Mouse (Mus musculus) CH12.LX (cell line): ENCODE measurements at regions not wholly inside any gene's neighbourhood (a gene's known extent, or its start where the extent isn't known, plus 50 kb on each side); places are given as distances from the start of the nearest gene placed in this dataset.
A peak's percentile ranks its signal among the peaks of the same experiment; 100 is the strongest.

Experiments used
- DNase-seq: peaks from one replicate; pipeline ENCODE4 v3.0.0-alpha.2; 2013; ENCODE audit errors: extremely low read depth
- H3K27ac ChIP-seq: 2 replicates; pipeline ENCODE4 v1.5.1; 2012; ENCODE audit warnings: low read depth, mild to moderate bottlenecking, control low read depth, moderate library complexity; ENCODE audit not compliant: insufficient read depth
- H3K27me3 ChIP-seq: replicated peaks from 2 replicates; pipeline ENCODE3; 2012; ENCODE audit warnings: inconsistent platforms
- H3K36me3 ChIP-seq, 2 experiments: replicated peaks in 1 of 2; 2 replicates each; pipeline versions ENCODE3 to v1.6.1; 2012; ENCODE audit warnings: inconsistent platforms in 1 of 2, low read length in 1 of 2, mild to moderate bottlenecking in 1 of 2, mixed read lengths in 1 of 2, moderate library complexity in 1 of 2; ENCODE audit not compliant: control insufficient read depth in 1 of 2, insufficient read depth in 1 of 2
- H3K4me1 ChIP-seq, 2 experiments: 2 replicates each; pipeline ENCODE4 v1.6.1; 2012; ENCODE audit warnings: inconsistent platforms in 1 of 2, moderate library complexity in 1 of 2; ENCODE audit not compliant: insufficient read depth in 2 of 2, control insufficient read depth in 1 of 2
- H3K4me2 ChIP-seq: 2 replicates; pipeline ENCODE4 v1.6.1; 2012; ENCODE audit warnings: low read depth, mild to moderate bottlenecking, control low read depth; ENCODE audit not compliant: poor library complexity, insufficient read depth, severe bottlenecking
- H3K4me3 ChIP-seq, 3 experiments: fragments of 150-350 bp in 1 of 3; sonication (generic) in 1 of 3; replicated peaks in 1 of 3; 2 replicates each; pipeline versions ENCODE3 to v1.5.1; 2011 to 2012; ENCODE audit warnings: low read depth in 2 of 3, low read length in 2 of 3, mild to moderate bottlenecking in 2 of 3, moderate library complexity in 2 of 3, control low read depth in 1 of 3, improper control_type of control experiment in 1 of 3, inconsistent platforms in 1 of 3, mixed read lengths in 1 of 3; ENCODE audit not compliant: poor library complexity in 1 of 3
- H3K79me2 ChIP-seq: replicated peaks from 2 replicates; pipeline ENCODE4 v1.6.1; 2012; ENCODE audit warnings: mild to moderate bottlenecking, moderate library complexity; ENCODE audit not compliant: control insufficient read depth, poor library complexity, insufficient read depth, severe bottlenecking; ENCODE audit errors: extremely low read depth
- H3K9ac ChIP-seq: 2 replicates; pipeline ENCODE4 v1.6.1; 2012; ENCODE audit warnings: low read depth, mild to moderate bottlenecking, control low read depth, moderate library complexity; ENCODE audit not compliant: insufficient read depth
- H3K9me3 ChIP-seq: replicated peaks from 2 replicates; pipeline ENCODE3; 2012; ENCODE audit warnings: low read length, inconsistent platforms, mixed read lengths
- CTCF ChIP-seq, 2 experiments: IDR thresholded peaks in 1 of 2; conservative IDR thresholded peaks in 1 of 2; 2 replicates each; pipeline ENCODE4 v1.5.1; 2011 to 2012; ENCODE audit warnings: low read depth in 2 of 2, low read length in 2 of 2, improper control_type of control experiment in 1 of 2, inconsistent platforms in 1 of 2, mild to moderate bottlenecking in 1 of 2, moderate library complexity in 1 of 2
- E2F4 ChIP-seq: IDR thresholded peaks from 2 replicates; pipeline ENCODE4 v1.6.1; 2011; ENCODE audit warnings: low read depth, low read length, improper control_type of control experiment; ENCODE audit not compliant: insufficient replicate concordance
- GABPA ChIP-seq: IDR thresholded peaks from 2 replicates; pipeline ENCODE4 v1.6.1; 2012; ENCODE audit warnings: low read depth, low read length, improper control_type of control experiment, inconsistent platforms; ENCODE audit not compliant: insufficient replicate concordance
- IRF4 ChIP-seq: IDR thresholded peaks from 2 replicates; pipeline ENCODE4 v1.6.1; 2014; ENCODE audit warnings: low read depth, mild to moderate bottlenecking, inconsistent platforms, low read length, improper control_type of control experiment
- JUN ChIP-seq: IDR thresholded peaks from 2 replicates; pipeline ENCODE4 v1.6.1; 2011; ENCODE audit warnings: low read depth, mild to moderate bottlenecking, low read length, improper control_type of control experiment, moderate library complexity; ENCODE audit not compliant: insufficient read depth
- KAT2A ChIP-seq: IDR thresholded peaks from 2 replicates; pipeline ENCODE4 v1.6.1; 2012; ENCODE audit warnings: low read length, improper control_type of control experiment, inconsistent platforms; ENCODE audit not compliant: insufficient replicate concordance
- NELFE ChIP-seq: IDR thresholded peaks from 2 replicates; pipeline ENCODE4 v1.6.1; 2011; ENCODE audit warnings: low read depth, low read length, improper control_type of control experiment
- POLR2A ChIP-seq: IDR thresholded peaks from 2 replicates; pipeline ENCODE4 v1.6.1; 2011; ENCODE audit warnings: low read depth, mild to moderate bottlenecking, improper control_type of control experiment, low read length
- RAD21 ChIP-seq: IDR thresholded peaks from 2 replicates; pipeline ENCODE4 v1.6.1; 2011; ENCODE audit warnings: low read depth, mild to moderate bottlenecking, low read length, improper control_type of control experiment, moderate library complexity
- RCOR1 ChIP-seq: conservative IDR thresholded peaks from 2 replicates; pipeline ENCODE4 v1.6.1; 2012; ENCODE audit warnings: low read depth, mild to moderate bottlenecking, inconsistent platforms, low read length, improper control_type of control experiment
- SMC3 ChIP-seq: IDR thresholded peaks from 2 replicates; pipeline ENCODE4 v1.6.1; 2011; ENCODE audit warnings: low read depth, low read length, improper control_type of control experiment
- TCF12 ChIP-seq: IDR thresholded peaks from 2 replicates; pipeline ENCODE4 v1.6.1; 2014; ENCODE audit warnings: low read depth, mild to moderate bottlenecking, inconsistent platforms, low read length, improper control_type of control experiment
- USF2 ChIP-seq: conservative IDR thresholded peaks from 2 replicates; pipeline ENCODE4 v1.6.1; 2011; ENCODE audit warnings: low read depth, low read length, improper control_type of control experiment
- ZC3H11A ChIP-seq: IDR thresholded peaks from 2 replicates; pipeline ENCODE4 v1.6.1; 2012; ENCODE audit warnings: low read depth, mild to moderate bottlenecking, inconsistent platforms, low read length, improper control_type of control experiment
- ZKSCAN1 ChIP-seq: IDR thresholded peaks from 2 replicates; pipeline ENCODE4 v1.6.1; 2012; ENCODE audit warnings: low read depth, inconsistent platforms, low read length, improper control_type of control experiment, borderline replicate concordance
- dilution Hi-C: fragments of 300-500 bp; cut with MboI; formaldehyde crosslinking; loops from 2 replicates; pipeline ENCODE4 v1.14.3; 2020; ENCODE audit warnings: low sequenced_read_pairs; ENCODE audit not compliant: extremely low pct_unique_long_range_greater_than_20kb, extremely low pct_ligation_motif_present
- in situ Hi-C: fragments of 300-500 bp; cut with MboI; formaldehyde crosslinking; loops from 3 replicates; pipeline ENCODE4 v1.14.3; 2019; ENCODE audit warnings: low sequenced_read_pairs, low pct_ligation_motif_present, low pct_unique_long_range_greater_than_20kb, mixed read lengths

GRCm38 (mm10) chr12:42027874-42028273, 541.6 kb upstream of the Lrrn3 start:
- Histone ChIP-seq H3K4me2 (no peak overlapping the region), H3K27me3 (no peaks in the 10 kb centered on the region), H3K4me1 (no peaks in the 10 kb centered on the region), H3K36me3 (no peaks in the 10 kb centered on the region), H3K9me3 (no peaks in the 10 kb centered on the region), H3K27ac (no peak overlapping the region), H3K9ac (no peak overlapping the region), H3K4me3 (no peak overlapping the region), H3K79me2 (no peaks in the 10 kb centered on the region)
- in situ Hi-C loops, result no loop called here
- dilution Hi-C loops, result no loop called here
- TF ChIP-seq RAD21 (peak; percentile 45), SMC3 (peak; percentile 44), CTCF (conservative IDR thresholded peaks at IDR 0.05 in 1 of 2, IDR thresholded peaks at IDR 0.05 in 1 of 2; ENCODE audit: low read depth in 2 of 2, low read length in 2 of 2) (peak in 1 of 2 experiments; percentile 51; a peak in 2 of 4 replicates), KAT2A (no peak)
- DNase-seq, result peak; percentile 10

GRCm38 (mm10) chr12:42017506-42017905, 531.3 kb upstream of the Lrrn3 start:
- DNase-seq, result no peak
- dilution Hi-C loops, result no loop called here
- Histone ChIP-seq H3K4me2 (no peak overlapping the region), H3K4me3 (no peak overlapping the region), H3K79me2 (no peaks in the 10 kb centered on the region), H3K36me3 (no peaks in the 10 kb centered on the region), H3K27me3 (no peaks in the 10 kb centered on the region), H3K27ac (no peak overlapping the region), H3K9ac (no peak overlapping the region), H3K9me3 (no peaks in the 10 kb centered on the region), H3K4me1 (no peaks in the 10 kb centered on the region; a peak in 1 of 4 replicates)
- in situ Hi-C loops, result no loop called here
- TF ChIP-seq ZKSCAN1, result no peak
- no peak for TF ChIP-seq E2F4
- no peak for TF ChIP-seq SMC3
- no peak for TF ChIP-seq RCOR1
- TF ChIP-seq POLR2A, result no peak
- no peak for TF ChIP-seq GABPA
- no peak for TF ChIP-seq USF2
- TF ChIP-seq IRF4, result no peak
- TF ChIP-seq ZC3H11A, result no peak
- TF ChIP-seq NELFE, result no peak
- no peak for TF ChIP-seq JUN
- no peak for TF ChIP-seq TCF12
- no peak for TF ChIP-seq CTCF (conservative IDR thresholded peaks at IDR 0.05 in 1 of 2, IDR thresholded peaks at IDR 0.05 in 1 of 2; ENCODE audit: low read depth in 2 of 2, low read length in 2 of 2)
